Mouse (Mus musculus): ENCODE measurements around the gene Clec12b. TPM values are rescaled to one million over a fixed set of nuclear protein-coding genes. Genes with fewer than 3 reads are reported as not detected.

The Clec12b gene
- total and polyA plus RNA-seq, 3 experiments = not detected

DNA sequence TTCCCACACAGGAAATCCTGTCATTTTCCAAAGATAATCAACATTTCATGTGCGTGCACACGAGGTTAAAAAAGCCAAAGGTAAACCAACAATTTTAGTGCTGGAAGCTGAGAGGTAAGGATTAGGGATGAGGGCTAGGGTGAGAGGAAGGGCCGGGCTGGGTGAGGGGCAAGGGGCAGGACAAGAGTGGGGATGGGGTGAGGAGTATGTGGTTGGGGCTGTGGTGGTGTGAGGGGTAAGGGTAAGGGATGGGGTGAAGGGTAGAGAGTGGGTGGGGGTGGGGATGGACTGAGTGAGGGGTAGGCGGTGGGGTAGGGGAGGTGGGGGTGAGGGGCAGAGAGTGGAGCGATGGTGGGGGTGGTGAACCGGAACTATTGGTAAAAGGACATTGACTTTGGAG, 8.1 kb upstream of the Clec12b start:
- no peak overlapping the region for H3K9ac ChIP-seq (ENCODE audit: insufficient read depth, low read depth)
- no peaks in the 10 kb centered on the region for H3K27me3 ChIP-seq (replicated peaks)
- no peaks in the 10 kb centered on the region for H3K9me3 ChIP-seq (replicated peaks; ENCODE audit: low read length)
- DNase-seq (ENCODE audit: extremely low read depth) = no peak
- no peaks in the 10 kb centered on the region for H3K4me1 ChIP-seq (ENCODE audit: control insufficient read depth in 1 of 2, insufficient read depth in 2 of 2)
- dilution Hi-C loops (cut with MboI; ENCODE audit: extremely low pct_ligation_motif_present, extremely low pct_unique_long_range_greater_than_20kb, low sequenced_read_pairs) (no loop called here), in situ Hi-C loops (cut with MboI; ENCODE audit: low pct_ligation_motif_present, low pct_unique_long_range_greater_than_20kb, low sequenced_read_pairs) (no loop called here)
- TF ChIP-seq HCFC1 (IDR thresholded peaks at IDR 0.05; ENCODE audit: low read depth, low read length) (no peak), TBP (conservative IDR thresholded peaks at IDR 0.05; ENCODE audit: low read depth, low read length) (no peak), TCF12 (IDR thresholded peaks at IDR 0.05; ENCODE audit: low read depth, low read length) (no peak), BHLHE40 (IDR thresholded peaks at IDR 0.05; ENCODE audit: low read depth, low read length) (no peak), CTCF (conservative IDR thresholded peaks at IDR 0.05 in 1 of 2, IDR thresholded peaks at IDR 0.05 in 1 of 2; ENCODE audit: low read depth in 2 of 2, low read length in 2 of 2) (no peak), POLR2AphosphoS2 (IDR thresholded peaks at IDR 0.05; ENCODE audit: low read depth, low read length) (no peak), JUN (IDR thresholded peaks at IDR 0.05; ENCODE audit: insufficient read depth, low read depth, low read length) (no peak), SMC3 (IDR thresholded peaks at IDR 0.05; ENCODE audit: low read depth, low read length) (no peak), ZC3H11A (IDR thresholded peaks at IDR 0.05; ENCODE audit: low read depth, low read length) (no peak), NRF1 (IDR thresholded peaks at IDR 0.05; ENCODE audit: low read depth, low read length) (no peak), ZNF384 (IDR thresholded peaks at IDR 0.05; ENCODE audit: low read depth, low read length) (no peak), NELFE (IDR thresholded peaks at IDR 0.05; ENCODE audit: low read depth, low read length) (no peak), MAX (IDR thresholded peaks at IDR 0.05; ENCODE audit: low read length) (no peak), PAX5 (IDR thresholded peaks at IDR 0.05; ENCODE audit: low read length) (no peak), ETS1 (conservative IDR thresholded peaks at IDR 0.05; ENCODE audit: low read depth, low read length) (no peak), ZMIZ1 (IDR thresholded peaks at IDR 0.05; ENCODE audit: low read depth, low read length) (no peak), RAD21 (IDR thresholded peaks at IDR 0.05; ENCODE audit: low read depth, low read length) (no peak)
- H3K79me2 ChIP-seq (replicated peaks; ENCODE audit: control insufficient read depth, extremely low read depth, insufficient read depth, poor library complexity, severe bottlenecking) = no peaks in the 10 kb centered on the region
- H3K27ac ChIP-seq (ENCODE audit: insufficient read depth, low read depth) = no peak overlapping the region
- H3K4me3 ChIP-seq (replicated peaks in 1 of 3; ENCODE audit: low read depth in 2 of 3, low read length in 2 of 3, poor library complexity in 1 of 3) = no peak overlapping the region
- no peak overlapping the region for H3K4me2 ChIP-seq (ENCODE audit: insufficient read depth, low read depth, poor library complexity, severe bottlenecking)
- no peaks in the 10 kb centered on the region for H3K36me3 ChIP-seq (replicated peaks in 1 of 2; ENCODE audit: control insufficient read depth in 1 of 2, insufficient read depth in 1 of 2, low read length in 1 of 2)

DNA sequence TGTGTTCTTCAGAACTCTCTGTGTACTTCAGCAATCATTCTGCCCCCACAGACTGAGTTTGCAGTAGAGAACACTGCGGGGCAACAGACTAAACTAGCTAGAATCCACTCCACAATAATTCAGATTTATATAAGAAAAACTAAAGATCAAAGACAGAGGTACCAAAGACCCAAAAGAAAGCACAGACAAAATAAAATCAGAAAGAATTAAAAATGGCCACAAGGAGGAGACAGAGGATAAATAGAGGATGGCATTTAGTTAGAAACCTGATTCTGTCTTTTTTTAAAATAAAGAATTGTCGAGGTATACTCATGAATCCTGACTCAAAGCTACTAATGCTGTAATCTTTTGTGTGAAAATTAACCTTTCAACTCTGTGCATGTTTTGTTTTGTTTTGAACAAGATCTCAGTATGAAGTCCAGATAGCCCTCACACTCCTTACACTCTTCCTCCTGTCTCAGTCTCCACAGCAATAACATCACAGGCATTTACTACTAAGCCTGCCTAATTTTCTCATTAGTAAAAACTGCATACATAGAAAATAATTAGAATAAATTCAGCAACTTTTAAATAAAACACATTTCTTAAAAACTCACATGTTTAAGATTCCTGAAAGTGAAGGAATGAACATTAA, 7.5 kb upstream of the Clec12b start:
- H3K27me3 ChIP-seq (replicated peaks) = no peaks in the 10 kb centered on the region
- in situ Hi-C loops (cut with MboI; ENCODE audit: low pct_ligation_motif_present, low pct_unique_long_range_greater_than_20kb, low sequenced_read_pairs) (no loop called here), dilution Hi-C loops (cut with MboI; ENCODE audit: extremely low pct_ligation_motif_present, extremely low pct_unique_long_range_greater_than_20kb, low sequenced_read_pairs) (no loop called here)
- no peak overlapping the region for H3K4me3 ChIP-seq (replicated peaks in 1 of 3; ENCODE audit: low read depth in 2 of 3, low read length in 2 of 3, poor library complexity in 1 of 3)
- no peak overlapping the region for H3K4me2 ChIP-seq (ENCODE audit: insufficient read depth, low read depth, poor library complexity, severe bottlenecking)
- no peaks in the 10 kb centered on the region for H3K4me1 ChIP-seq (ENCODE audit: control insufficient read depth in 1 of 2, insufficient read depth in 2 of 2)
- H3K79me2 ChIP-seq (replicated peaks; ENCODE audit: control insufficient read depth, extremely low read depth, insufficient read depth, poor library complexity, severe bottlenecking) = no peaks in the 10 kb centered on the region
- peak; percentile 20 for DNase-seq (ENCODE audit: extremely low read depth)
- TF ChIP-seq CTCF (conservative IDR thresholded peaks at IDR 0.05 in 1 of 2, IDR thresholded peaks at IDR 0.05 in 1 of 2; ENCODE audit: low read depth in 2 of 2, low read length in 2 of 2) (peak in 1 of 2 experiments; percentile 86; a peak in 3 of 4 replicates), E2F4 (IDR thresholded peaks at IDR 0.05; ENCODE audit: insufficient replicate concordance, low read depth, low read length) (no peak), MAX (IDR thresholded peaks at IDR 0.05; ENCODE audit: low read length) (no peak), TBP (conservative IDR thresholded peaks at IDR 0.05; ENCODE audit: low read depth, low read length) (no peak), MAZ (IDR thresholded peaks at IDR 0.05; ENCODE audit: low read depth, low read length) (no peak), ZC3H11A (IDR thresholded peaks at IDR 0.05; ENCODE audit: low read depth, low read length) (peak; percentile 89), SMC3 (IDR thresholded peaks at IDR 0.05; ENCODE audit: low read depth, low read length) (peak; percentile 92), ZNF384 (IDR thresholded peaks at IDR 0.05; ENCODE audit: low read depth, low read length) (peak; percentile 54; the same call in 1 of the 2 replicates), ETS1 (conservative IDR thresholded peaks at IDR 0.05; ENCODE audit: low read depth, low read length) (no peak), RAD21 (IDR thresholded peaks at IDR 0.05; ENCODE audit: low read depth, low read length) (peak; percentile 98)
- no peak overlapping the region for H3K27ac ChIP-seq (ENCODE audit: insufficient read depth, low read depth)
- no peak overlapping the region for H3K9ac ChIP-seq (ENCODE audit: insufficient read depth, low read depth)
- no peaks in the 10 kb centered on the region for H3K9me3 ChIP-seq (replicated peaks; ENCODE audit: low read length)
- H3K36me3 ChIP-seq (replicated peaks in 1 of 2; ENCODE audit: control insufficient read depth in 1 of 2, insufficient read depth in 1 of 2, low read length in 1 of 2) = no peaks in the 10 kb centered on the region
